Mouse (Mus musculus): Measurements from ENCODE around the gene Grk6. TPM values are rescaled to one million over a fixed set of nuclear protein-coding genes. Genes with fewer than 3 reads are reported as not detected.

Grk6 gene
- 24.3 and 26.9 TPM in 2 replicates for polyA plus RNA-seq (2014; fragmentation: Nextera tagmentation; extraction: Ambion mirVana)

DNA sequence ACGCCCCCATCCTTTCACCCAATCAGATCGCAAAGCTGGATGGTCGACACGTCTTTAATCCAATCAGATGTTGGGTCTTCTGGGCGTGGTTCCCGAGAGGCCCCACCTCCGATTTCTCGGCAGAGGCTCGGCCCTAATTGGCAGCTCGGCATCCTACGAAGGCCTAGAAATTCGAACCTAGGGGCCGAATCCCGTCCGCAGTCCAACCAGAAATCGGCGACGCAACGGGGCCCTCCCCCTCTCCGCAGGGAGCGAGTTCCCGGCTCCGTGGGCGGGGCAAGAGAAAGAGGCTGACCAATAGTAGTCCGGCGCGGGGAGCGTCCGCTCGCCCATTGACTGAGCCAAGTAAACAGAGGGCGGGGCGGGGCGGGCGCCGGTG is at the start of gene Grk6:
Gene Grk6 (plus strand): TSS at position 136 of the 379 bp plus-strand sequence.
- Histone ChIP-seq H3K27ac (ENCODE audit: low read depth, low read length) (peak within 1 kb of the TSS; percentile 96), H3K4me2 (peak within 1 kb of the TSS; percentile 75), H3K4me3 (ENCODE audit: low read depth, low read length) (peak within 1 kb of the TSS; percentile 89), H3K36me3 (ENCODE audit: control insufficient read depth, insufficient read depth, low read length) (0 out of 2 replicates have a peak, but pooled peaks cover under 1% of the 10 kb centered on the region), H3K27me3 (ENCODE audit: control insufficient read depth, insufficient read depth, low read length) (no peaks in the 10 kb centered on the region), H3K9me3 (replicated peaks; ENCODE audit: control insufficient read depth, low read length) (no peaks in the 10 kb centered on the region), H3K9ac (ENCODE audit: low read depth, low read length) (peak within 1 kb of the TSS; percentile 93), H3K4me1 (ENCODE audit: control insufficient read depth, insufficient read depth, low read length) (peaks cover 18% of the 10 kb centered on the region)
- under 1% methylated on average over 35 of the region's 35 CpGs for WGBS (ENCODE audit: insufficient replicate concordance)
- ATAC-seq (replicated peaks; ENCODE audit: insufficient number of reproducible peaks, low FRiP score, low TSS enrichment) = peak; percentile 94

DNA sequence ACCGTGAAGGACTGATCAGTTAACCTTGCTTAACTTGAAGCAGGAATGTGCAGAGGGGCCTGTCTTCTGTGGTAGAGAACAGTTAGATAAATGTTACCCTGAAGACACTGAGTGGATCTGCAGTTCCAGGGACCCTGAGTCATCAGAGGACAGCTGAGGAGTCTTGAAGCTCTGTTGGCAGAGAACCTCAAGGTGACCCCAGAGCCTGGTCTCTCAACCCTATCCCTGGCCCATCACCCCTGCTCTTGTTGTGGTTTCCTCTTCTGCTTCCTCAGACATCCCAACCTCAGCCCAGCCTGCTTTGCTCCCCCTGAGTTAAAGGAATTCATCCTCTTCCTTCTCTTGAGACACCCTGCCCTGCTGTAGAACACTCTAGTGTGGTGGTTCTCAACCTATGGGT is 46.8 kb upstream of the Grk6 start, which contains the start of gene Slc34a1:
Gene Slc34a1 (plus strand): TSS at position 100 of the 400 bp plus-strand sequence.
- H3K4me1 ChIP-seq (ENCODE audit: control insufficient read depth, insufficient read depth, low read length) = no peaks in the 10 kb centered on the region
- no peaks in the 10 kb centered on the region for H3K9me3 ChIP-seq (replicated peaks; ENCODE audit: control insufficient read depth, low read length)
- H3K4me2 ChIP-seq = no peak within 1 kb of the TSS
- H3K27ac ChIP-seq (ENCODE audit: low read depth, low read length) = no peak within 1 kb of the TSS
- WGBS (ENCODE audit: insufficient replicate concordance) = 68% methylated on average over 1 of the region's 1 CpGs
- H3K4me3 ChIP-seq (ENCODE audit: low read depth, low read length) = no peak within 1 kb of the TSS
- no peak for ATAC-seq (replicated peaks; ENCODE audit: insufficient number of reproducible peaks, low FRiP score, low TSS enrichment)
- peaks cover 22% of the 10 kb centered on the region for H3K27me3 ChIP-seq (ENCODE audit: control insufficient read depth, insufficient read depth, low read length)
- H3K36me3 ChIP-seq (ENCODE audit: control insufficient read depth, insufficient read depth, low read length) = no peaks in the 10 kb centered on the region
- no peak within 1 kb of the TSS for H3K9ac ChIP-seq (ENCODE audit: low read depth, low read length)

- no peak overlapping the region for H3K4me2 ChIP-seq
- H3K9ac ChIP-seq (ENCODE audit: low read depth, low read length) = no peak overlapping the region
- H3K36me3 ChIP-seq (ENCODE audit: control insufficient read depth, insufficient read depth, low read length) = no peaks in the 10 kb centered on the region
- no peaks in the 10 kb centered on the region for H3K4me1 ChIP-seq (ENCODE audit: control insufficient read depth, insufficient read depth, low read length)
- 53% methylated on average over 5 of the region's 5 CpGs for WGBS (ENCODE audit: insufficient replicate concordance)
- H3K27ac ChIP-seq (ENCODE audit: low read depth, low read length) = no peak overlapping the region
- no peak overlapping the region for H3K4me3 ChIP-seq (ENCODE audit: low read depth, low read length)
- H3K27me3 ChIP-seq (ENCODE audit: control insufficient read depth, insufficient read depth, low read length) = peaks cover 35% of the 10 kb centered on the region
- ATAC-seq (replicated peaks; ENCODE audit: insufficient number of reproducible peaks, low FRiP score, low TSS enrichment) = no peak
- no peaks in the 10 kb centered on the region for H3K9me3 ChIP-seq (replicated peaks; ENCODE audit: control insufficient read depth, low read length)
Measured at GRCm38 (mm10) chr13:55399300-55400038, 45.4 kb upstream of the Grk6 start.

GRCm38 (mm10) chr13:55400039-55400346 is 44.9 kb upstream of the Grk6 start:
- H3K9me3 ChIP-seq (replicated peaks; ENCODE audit: control insufficient read depth, low read length) = no peaks in the 10 kb centered on the region
- H3K4me1 ChIP-seq (ENCODE audit: control insufficient read depth, insufficient read depth, low read length) = no peaks in the 10 kb centered on the region
- WGBS (ENCODE audit: insufficient replicate concordance) = 64% methylated on average over 1 of the region's 1 CpGs
- no peak overlapping the region for H3K27ac ChIP-seq (ENCODE audit: low read depth, low read length)
- H3K4me2 ChIP-seq = no peak overlapping the region
- peaks cover 38% of the 10 kb centered on the region for H3K27me3 ChIP-seq (ENCODE audit: control insufficient read depth, insufficient read depth, low read length)
- no peak for ATAC-seq (replicated peaks; ENCODE audit: insufficient number of reproducible peaks, low FRiP score, low TSS enrichment)
- H3K4me3 ChIP-seq (ENCODE audit: low read depth, low read length) = no peak overlapping the region
- H3K9ac ChIP-seq (ENCODE audit: low read depth, low read length) = no peak overlapping the region
- H3K36me3 ChIP-seq (ENCODE audit: control insufficient read depth, insufficient read depth, low read length) = no peaks in the 10 kb centered on the region

- Histone ChIP-seq H3K9me3 (replicated peaks; ENCODE audit: control insufficient read depth, low read length) (no peaks in the 10 kb centered on the region), H3K4me1 (ENCODE audit: control insufficient read depth, insufficient read depth, low read length) (no peaks in the 10 kb centered on the region), H3K27ac (ENCODE audit: low read depth, low read length) (no peak overlapping the region), H3K9ac (ENCODE audit: low read depth, low read length) (no peak overlapping the region), H3K4me3 (ENCODE audit: low read depth, low read length) (no peak overlapping the region), H3K36me3 (ENCODE audit: control insufficient read depth, insufficient read depth, low read length) (no peaks in the 10 kb centered on the region), H3K4me2 (no peak overlapping the region), H3K27me3 (ENCODE audit: control insufficient read depth, insufficient read depth, low read length) (peaks cover 47% of the 10 kb centered on the region)
- 74% methylated on average over 7 of the region's 7 CpGs for WGBS (ENCODE audit: insufficient replicate concordance)
- ATAC-seq (replicated peaks; ENCODE audit: insufficient number of reproducible peaks, low FRiP score, low TSS enrichment) = no peak
Measured at GRCm38 (mm10) chr13:55403266-55403665, 41.6 kb upstream of the Grk6 start.

GRCm38 (mm10) chr13:55403935-55404852 is 40.7 kb upstream of the Grk6 start:
- Histone ChIP-seq H3K4me3 (ENCODE audit: low read depth, low read length) (no peak overlapping the region), H3K4me2 (no peak overlapping the region), H3K27me3 (ENCODE audit: control insufficient read depth, insufficient read depth, low read length) (peaks cover 50% of the 10 kb centered on the region), H3K9ac (ENCODE audit: low read depth, low read length) (no peak overlapping the region), H3K36me3 (ENCODE audit: control insufficient read depth, insufficient read depth, low read length) (no peaks in the 10 kb centered on the region), H3K4me1 (ENCODE audit: control insufficient read depth, insufficient read depth, low read length) (no peaks in the 10 kb centered on the region), H3K27ac (ENCODE audit: low read depth, low read length) (no peak overlapping the region), H3K9me3 (replicated peaks; ENCODE audit: control insufficient read depth, low read length) (no peaks in the 10 kb centered on the region)
- no peak for ATAC-seq (replicated peaks; ENCODE audit: insufficient number of reproducible peaks, low FRiP score, low TSS enrichment)
- WGBS (ENCODE audit: insufficient replicate concordance) = 70% methylated on average over 15 of the region's 15 CpGs

- H3K9me3 ChIP-seq (replicated peaks; ENCODE audit: control insufficient read depth, low read length) = no peaks in the 10 kb centered on the region
- 11% methylated on average over 11 of the region's 11 CpGs for WGBS (ENCODE audit: insufficient replicate concordance)
- no peak overlapping the region for H3K27ac ChIP-seq (ENCODE audit: low read depth, low read length)
- no peak for ATAC-seq (replicated peaks; ENCODE audit: insufficient number of reproducible peaks, low FRiP score, low TSS enrichment)
- H3K4me1 ChIP-seq (ENCODE audit: control insufficient read depth, insufficient read depth, low read length) = no peaks in the 10 kb centered on the region
- H3K4me2 ChIP-seq = 0 out of 2 replicates have a peak overlapping the region, but pooled peaks have one; percentile 22
- H3K27me3 ChIP-seq (ENCODE audit: control insufficient read depth, insufficient read depth, low read length) = peaks cover 48% of the 10 kb centered on the region
- peak overlapping the region; percentile 53 for H3K9ac ChIP-seq (ENCODE audit: low read depth, low read length)
- H3K4me3 ChIP-seq (ENCODE audit: low read depth, low read length) = no peak overlapping the region
- H3K36me3 ChIP-seq (ENCODE audit: control insufficient read depth, insufficient read depth, low read length) = no peaks in the 10 kb centered on the region
Measured at GRCm38 (mm10) chr13:55404853-55405782, 39.8 kb upstream of the Grk6 start.

GRCm38 (mm10) chr13:55405783-55406390 is 39.0 kb upstream of the Grk6 start:
- ATAC-seq (replicated peaks; ENCODE audit: insufficient number of reproducible peaks, low FRiP score, low TSS enrichment) = no peak

More at GRCm38 (mm10) chr13:55405783-55406390, 39.0 kb upstream of the Grk6 start:
- Histone ChIP-seq H3K9me3 (replicated peaks; ENCODE audit: control insufficient read depth, low read length) (no peaks in the 10 kb centered on the region), H3K27ac (ENCODE audit: low read depth, low read length) (no peak overlapping the region), H3K27me3 (ENCODE audit: control insufficient read depth, insufficient read depth, low read length) (peaks cover 48% of the 10 kb centered on the region), H3K36me3 (ENCODE audit: control insufficient read depth, insufficient read depth, low read length) (no peaks in the 10 kb centered on the region), H3K4me2 (no peak overlapping the region), H3K4me1 (ENCODE audit: control insufficient read depth, insufficient read depth, low read length) (no peaks in the 10 kb centered on the region), H3K4me3 (ENCODE audit: low read depth, low read length) (no peak overlapping the region), H3K9ac (ENCODE audit: low read depth, low read length) (peak overlapping the region; percentile 53)
- 69% methylated on average over 13 of the region's 13 CpGs for WGBS (ENCODE audit: insufficient replicate concordance)
